Mouse (Mus musculus) forebrain, embryonic 15.5 days (tissue): Measurements from ENCODE around the gene Ms4a4d. TPM values are rescaled to one million over a fixed set of nuclear protein-coding genes. Genes with fewer than 3 reads are reported as not detected.
"Not testable (repeated sequence)": the region's sequence is repeated elsewhere in the genome, so short reads cannot be mapped to it uniquely, and the experiment has no call there.

ENCODE experiments used
- ATAC-seq: fragments of 200-750 bp; cut with Nextera tagmentation; replicated peaks from 2 replicates; pipeline ENCODE4 v1.8.0; 2017; ENCODE audit warnings: mild to moderate bottlenecking, moderate TSS enrichment, moderate library complexity
- H3K27ac ChIP-seq: fragments of 300-500 bp; sonication (generic); replicated peaks from 2 replicates; pipeline ENCODE4 v1.5.1; 2015; ENCODE audit warnings: mild to moderate bottlenecking, inconsistent platforms
- H3K27me3 ChIP-seq: fragments of 300-500 bp; sonication (generic); 2 replicates; pipeline ENCODE4 v1.6.1; 2015; ENCODE audit warnings: inconsistent platforms
- H3K36me3 ChIP-seq: fragments of 300-500 bp; sonication (generic); 2 replicates; pipeline ENCODE4 v1.6.1; 2015; ENCODE audit warnings: mild to moderate bottlenecking, inconsistent platforms
- H3K4me1 ChIP-seq: fragments of 300-500 bp; sonication (generic); 2 replicates; pipeline ENCODE4 v1.6.1; 2015; ENCODE audit warnings: inconsistent platforms
- H3K4me2 ChIP-seq: fragments of 300-500 bp; sonication (generic); replicated peaks from 2 replicates; pipeline ENCODE4 v1.6.1; 2015; ENCODE audit warnings: mild to moderate bottlenecking, inconsistent platforms
- H3K4me3 ChIP-seq: fragments of 300-500 bp; sonication (generic); 2 replicates; pipeline ENCODE4 v1.5.1; 2015; ENCODE audit warnings: mild to moderate bottlenecking, inconsistent platforms
- H3K9ac ChIP-seq: fragments of 300-500 bp; sonication (generic); replicated peaks from 2 replicates; pipeline ENCODE4 v1.6.1; 2015; ENCODE audit warnings: mild to moderate bottlenecking, inconsistent platforms
- H3K9me3 ChIP-seq: fragments of 300-500 bp; sonication (generic); 2 replicates; pipeline ENCODE4 v1.6.1; 2016; ENCODE audit warnings: inconsistent platforms
- WGBS: fragments of 180-500 bp; shearing (Covaris S2); methylation state at CpG from one replicate; pipeline ENCODE4 v1.1.7; 2015; ENCODE audit warnings: mixed read lengths; 5-methylcytosine and 5-hydroxymethylcytosine counted together
- polyA plus RNA-seq: library from polyadenylated mRNA; unstranded; fragments of >200 nt; fragmentation: Nextera tagmentation; extraction: Ambion mirVana; gene quantifications from 2 replicates; pipeline ENCODE4 v1.2.1, GENCODE M21; 2015

Ms4a4d gene
- polyA plus RNA-seq, 1 experiment from 2014 or later: not detected

GRCm38 (mm10) chr19:11518356-11518755 is 18.2 kb upstream of the Ms4a4d start:
- H3K4me2 ChIP-seq, H3K9ac ChIP-seq, H3K9me3 ChIP-seq, H3K4me3 ChIP-seq, H3K36me3 ChIP-seq, H3K27me3 ChIP-seq, H3K4me1 ChIP-seq, ATAC-seq, H3K27ac ChIP-seq: not testable (repeated sequence)
- WGBS: 94% methylated on average over 2 of the region's 2 CpGs

GRCm38 (mm10) chr19:11520146-11520545 is 16.5 kb upstream of the Ms4a4d start:
- no peaks in the 10 kb centered on the region for H3K9me3 ChIP-seq
- H3K27me3 ChIP-seq: no peaks in the 10 kb centered on the region
- no peaks in the 10 kb centered on the region for H3K36me3 ChIP-seq
- H3K4me3 ChIP-seq: no peak overlapping the region
- no peak overlapping the region for H3K9ac ChIP-seq
- no peaks in the 10 kb centered on the region for H3K4me1 ChIP-seq
- WGBS: 86% methylated on average over 3 of the region's 3 CpGs
- no peak overlapping the region for H3K27ac ChIP-seq
- no peak for ATAC-seq
- no peak overlapping the region for H3K4me2 ChIP-seq

GRCm38 (mm10) chr19:11533421-11533820 is 3.2 kb upstream of the Ms4a4d start:
- ATAC-seq: no peak
- Histone ChIP-seq H3K36me3 (no peaks in the 10 kb centered on the region), H3K9ac (no peak overlapping the region), H3K4me3 (no peak overlapping the region), H3K9me3 (no peaks in the 10 kb centered on the region), H3K4me1 (no peaks in the 10 kb centered on the region), H3K27me3 (no peaks in the 10 kb centered on the region), H3K4me2 (no peak overlapping the region), H3K27ac (no peak overlapping the region)
- 68% methylated on average over 1 of the region's 1 CpGs for WGBS

- no peak for ATAC-seq
- Histone ChIP-seq H3K27ac (no peak overlapping the region), H3K27me3 (no peaks in the 10 kb centered on the region), H3K36me3 (no peaks in the 10 kb centered on the region), H3K4me3 (no peak overlapping the region), H3K4me2 (no peak overlapping the region), H3K9me3 (no peaks in the 10 kb centered on the region), H3K9ac (no peak overlapping the region), H3K4me1 (no peaks in the 10 kb centered on the region)
- WGBS: 53% methylated on average over 2 of the region's 2 CpGs
These were observed 2.6 kb upstream of the Ms4a4d start for GRCm38 (mm10) chr19:11533888-11534445.

- ATAC-seq: no peak
- Histone ChIP-seq H3K36me3 (no peaks in the 10 kb centered on the region), H3K4me2 (no peak overlapping the region), H3K9me3 (no peaks in the 10 kb centered on the region), H3K4me3 (no peak overlapping the region), H3K27ac (no peak overlapping the region), H3K4me1 (no peaks in the 10 kb centered on the region), H3K9ac (no peak overlapping the region), H3K27me3 (no peaks in the 10 kb centered on the region)
- WGBS: 23% methylated on average over 2 of the region's 2 CpGs
These were observed 735 bp downstream of the Ms4a4d start for GRCm38 (mm10) chr19:11537336-11537735.

GRCm38 (mm10) chr19:11540166-11540821 is 3.7 kb downstream of the Ms4a4d start:
- WGBS: 78% methylated on average over 1 of the region's 1 CpGs
- H3K4me3 ChIP-seq, H3K4me1 ChIP-seq, H3K27me3 ChIP-seq, H3K9me3 ChIP-seq, H3K27ac ChIP-seq, H3K4me2 ChIP-seq, H3K9ac ChIP-seq, H3K36me3 ChIP-seq, ATAC-seq: not testable (repeated sequence)

GRCm38 (mm10) chr19:11544383-11544782 is 7.8 kb downstream of the Ms4a4d start:
- H3K4me2 ChIP-seq, H3K36me3 ChIP-seq, H3K4me1 ChIP-seq, ATAC-seq, H3K27ac ChIP-seq, H3K9ac ChIP-seq, H3K4me3 ChIP-seq, H3K27me3 ChIP-seq, H3K9me3 ChIP-seq: not testable (repeated sequence)
- WGBS: 85% methylated on average over 2 of the region's 2 CpGs

- H3K36me3 ChIP-seq: no peaks in the 10 kb centered on the region
- no peak overlapping the region for H3K4me2 ChIP-seq
- H3K9me3 ChIP-seq: no peaks in the 10 kb centered on the region
- H3K27ac ChIP-seq: no peak overlapping the region
- no peak for ATAC-seq
- H3K4me3 ChIP-seq: no peak overlapping the region
- no peaks in the 10 kb centered on the region for H3K27me3 ChIP-seq
- no peak overlapping the region for H3K9ac ChIP-seq
- no peaks in the 10 kb centered on the region for H3K4me1 ChIP-seq
These were observed 11.3 kb downstream of the Ms4a4d start for GRCm38 (mm10) chr19:11547911-11548310.

- WGBS: 91% methylated on average over 5 of the region's 5 CpGs
- Histone ChIP-seq H3K4me2 (no peak overlapping the region), H3K27me3 (no peaks in the 10 kb centered on the region), H3K4me3 (no peak overlapping the region), H3K36me3 (no peaks in the 10 kb centered on the region), H3K9ac (no peak overlapping the region), H3K27ac (no peak overlapping the region), H3K4me1 (no peaks in the 10 kb centered on the region), H3K9me3 (no peaks in the 10 kb centered on the region)
- ATAC-seq: no peak
These were observed 18.1 kb downstream of the Ms4a4d start for GRCm38 (mm10) chr19:11554726-11555125.

- not testable (repeated sequence) for H3K4me3 ChIP-seq, H3K27ac ChIP-seq, H3K27me3 ChIP-seq, H3K4me2 ChIP-seq, H3K9me3 ChIP-seq, ATAC-seq, H3K36me3 ChIP-seq, H3K9ac ChIP-seq, H3K4me1 ChIP-seq
These were observed 23.0 kb downstream of the Ms4a4d start for GRCm38 (mm10) chr19:11559560-11559959.

- Histone ChIP-seq H3K4me2 (no peak overlapping the region), H3K36me3 (no peaks in the 10 kb centered on the region)
- no peak for ATAC-seq
These were observed 38.4 kb downstream of the Ms4a4d start for GRCm38 (mm10) chr19:11574965-11575364.

GRCm38 (mm10) chr19:11589205-11589604 is 52.6 kb downstream of the Ms4a4d start:
- H3K4me1 ChIP-seq: no peaks in the 10 kb centered on the region
- ATAC-seq: no peak
- H3K4me3 ChIP-seq: no peak overlapping the region
- H3K9ac ChIP-seq: no peak overlapping the region
- no peaks in the 10 kb centered on the region for H3K36me3 ChIP-seq
- WGBS: 74% methylated on average over 4 of the region's 4 CpGs
- no peak overlapping the region for H3K27ac ChIP-seq
- H3K27me3 ChIP-seq: no peaks in the 10 kb centered on the region
- H3K4me2 ChIP-seq: no peak overlapping the region
- no peaks in the 10 kb centered on the region for H3K9me3 ChIP-seq

More at GRCm38 (mm10) chr19:11574965-11575364, 38.4 kb downstream of the Ms4a4d start:
- Histone ChIP-seq H3K4me3 (no peak overlapping the region), H3K4me1 (no peaks in the 10 kb centered on the region), H3K9me3 (no peaks in the 10 kb centered on the region), H3K27me3 (no peaks in the 10 kb centered on the region), H3K9ac (no peak overlapping the region), H3K27ac (no peak overlapping the region)
- 85% methylated on average over 8 of the region's 8 CpGs for WGBS

- H3K36me3 ChIP-seq: no peaks in the 10 kb centered on the region
- no peaks in the 10 kb centered on the region for H3K4me1 ChIP-seq
- no peaks in the 10 kb centered on the region for H3K9me3 ChIP-seq
- no peak overlapping the region for H3K9ac ChIP-seq
- no peak overlapping the region for H3K4me3 ChIP-seq
- ATAC-seq: no peak
- no peak overlapping the region for H3K27ac ChIP-seq
- H3K27me3 ChIP-seq: no peaks in the 10 kb centered on the region
- H3K4me2 ChIP-seq: no peak overlapping the region
- 79% methylated on average over 2 of the region's 2 CpGs for WGBS
These were observed 53.4 kb downstream of the Ms4a4d start for GRCm38 (mm10) chr19:11589891-11590449.
